Mouse (Mus musculus) hindbrain, postnatal 0 days (tissue): Measurements from ENCODE around the gene Pds5b. TPM values are rescaled to one million over a fixed set of nuclear protein-coding genes. Genes with fewer than 3 reads are reported as not detected.
"Not testable (repeated sequence)": the region's sequence is repeated elsewhere in the genome, so short reads cannot be mapped to it uniquely, and the experiment has no call there.

Source experiments
- ATAC-seq: fragments of 200-750 bp; cut with Nextera tagmentation; 2 replicates; pipeline ENCODE4 v1.8.0; 2017; ENCODE audit warnings: mild to moderate bottlenecking, moderate TSS enrichment, moderate library complexity
- DNase-seq: peaks from one replicate; pipeline ENCODE4 v3.0.0-alpha.2; 2015; ENCODE audit warnings: low spot score
- H3K27ac ChIP-seq: fragments of 300-500 bp; sonication (generic); 2 replicates; pipeline ENCODE4 v1.5.1; 2014; ENCODE audit warnings: mild to moderate bottlenecking
- H3K27me3 ChIP-seq: fragments of 300-500 bp; sonication (generic); 2 replicates; pipeline ENCODE4 v1.6.1; 2014; ENCODE audit warnings: low read length, mixed read lengths; ENCODE audit not compliant: insufficient read depth
- H3K36me3 ChIP-seq: fragments of 300-500 bp; sonication (generic); 2 replicates; pipeline ENCODE4 v1.6.1; 2014; ENCODE audit warnings: low read length, mixed read lengths; ENCODE audit not compliant: insufficient read depth
- H3K4me1 ChIP-seq: fragments of 300-500 bp; sonication (generic); 2 replicates; pipeline ENCODE4 v1.6.1; 2014; ENCODE audit warnings: antibody characterized with exemption, low read length, mixed read lengths; ENCODE audit not compliant: insufficient read depth
- H3K4me2 ChIP-seq: fragments of 300-500 bp; sonication (generic); 2 replicates; pipeline ENCODE4 v1.6.1; 2014; ENCODE audit warnings: low read depth, mild to moderate bottlenecking, low read length, moderate library complexity, mixed read lengths
- H3K4me3 ChIP-seq: fragments of 300-500 bp; sonication (generic); 2 replicates; pipeline ENCODE4 v1.5.1; 2014; ENCODE audit warnings: low read length
- H3K9ac ChIP-seq: fragments of 300-500 bp; sonication (generic); replicated peaks from 2 replicates; pipeline ENCODE4 v1.6.1; 2014; ENCODE audit warnings: mild to moderate bottlenecking, low read length, moderate library complexity, mixed read lengths
- H3K9me3 ChIP-seq: fragments of 300-500 bp; sonication (generic); 2 replicates; pipeline ENCODE4 v1.6.1; 2016; ENCODE audit warnings: low read length, mixed read lengths
- CTCF ChIP-seq: IDR thresholded peaks from 2 replicates; pipeline ENCODE4 v1.5.1; 2016; ENCODE audit warnings: antibody characterized with exemption, control low read depth, low read depth
- WGBS: fragments of 180-500 bp; shearing (Covaris S2); extraction: QIAGEN DNeasy Blood & Tissue Kit; methylation state at CpG from one replicate; pipeline ENCODE4 v1.1.7; 2014; 5-methylcytosine and 5-hydroxymethylcytosine counted together
- polyA plus RNA-seq: library from polyadenylated mRNA; unstranded; fragments of >200 nt; fragmentation: Nextera tagmentation; extraction: Ambion mirVana; gene quantifications from 2 replicates; pipeline ENCODE4 v1.2.1, GENCODE M21; 2015
- total RNA-seq: library from RNA; depleted of rRNA; stranded (reverse); fragments of >200 nt; gene quantifications from 2 replicates; pipeline ENCODE4 v1.2.3, GENCODE M21; 2014; rRNA removed

The Pds5b gene
- total RNA-seq (34.5 and 38.5 TPM in 2 replicates), polyA plus RNA-seq (19.4 and 19.8 TPM in 2 replicates)

- ATAC-seq: peak; percentile 98
- Histone ChIP-seq H3K4me3 (peak within 1 kb of the TSS; percentile 95), H3K9me3 (no peaks in the 10 kb centered on the region), H3K27me3 (no peaks in the 10 kb centered on the region), H3K36me3 (no peaks in the 10 kb centered on the region), H3K27ac (peak within 1 kb of the TSS; percentile 87), H3K9ac (peak within 1 kb of the TSS; percentile 93), H3K4me2 (peak within 1 kb of the TSS; percentile 61), H3K4me1 (no peaks in the 10 kb centered on the region)
- DNase-seq: peak; percentile 98
- 14% methylated on average over 49 of the region's 49 CpGs for WGBS
- TF ChIP-seq CTCF: peak; percentile 70
Observed at GRCm38 (mm10) chr5:150673153-150673835, at the start of gene Pds5b. Gene Pds5b (plus strand): TSS chr5:150673739.

- no peak for TF ChIP-seq CTCF
- Histone ChIP-seq H3K9ac (no peak overlapping the region), H3K27ac (no peak overlapping the region), H3K27me3 (no peaks in the 10 kb centered on the region), H3K4me3 (no peak overlapping the region), H3K36me3 (no peaks in the 10 kb centered on the region), H3K4me1 (no peaks in the 10 kb centered on the region), H3K4me2 (no peak overlapping the region), H3K9me3 (no peaks in the 10 kb centered on the region)
- ATAC-seq (no peak), DNase-seq (no peak)
- 89% methylated on average over 7 of the region's 7 CpGs for WGBS
Observed at GRCm38 (mm10) chr5:150625528-150625927, 48.0 kb upstream of the Pds5b start.

DNA sequence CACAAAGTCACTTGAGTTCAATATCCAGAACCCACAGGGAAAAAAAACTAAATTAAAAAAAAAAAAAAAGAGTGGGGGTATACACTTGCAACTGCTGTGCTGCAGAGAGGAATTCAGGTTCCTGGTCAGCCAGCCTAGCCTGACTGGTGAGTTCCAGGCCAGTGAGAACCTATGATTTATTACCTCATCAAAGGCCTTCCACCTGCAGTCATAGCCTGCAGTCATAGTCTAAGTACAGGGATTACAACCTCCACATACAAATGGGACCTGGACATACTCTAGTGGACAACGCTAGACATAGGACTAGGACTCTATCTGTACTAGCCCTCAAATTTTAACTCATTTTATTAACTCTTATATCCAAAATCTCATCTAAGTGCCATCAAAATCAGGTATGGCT lies 44.3 kb upstream of the Pds5b start:
- TF ChIP-seq CTCF: no peak

DNA sequence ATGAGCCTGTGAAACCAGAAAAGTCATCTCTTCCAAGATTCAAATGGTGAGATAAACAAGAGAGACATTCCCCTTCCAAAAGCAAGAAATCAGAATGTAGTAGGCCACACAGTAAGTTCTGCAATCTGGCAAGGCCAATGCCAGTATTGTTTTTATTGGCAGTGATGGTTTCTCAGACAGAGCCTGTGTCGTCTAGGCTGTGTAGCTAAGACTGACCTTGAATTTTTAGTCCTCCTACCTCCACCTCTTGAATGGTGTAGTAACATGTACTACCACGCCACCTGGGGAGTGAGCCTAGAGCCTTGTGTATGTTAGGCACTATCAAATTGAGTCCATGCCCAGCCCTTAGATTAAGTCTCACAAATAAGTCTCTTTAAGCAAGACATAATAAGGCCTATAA lies 43.8 kb upstream of the Pds5b start:
- Histone ChIP-seq H3K27me3 (no peaks in the 10 kb centered on the region), H3K4me2 (no peak overlapping the region), H3K9ac (no peak overlapping the region), H3K4me1 (no peaks in the 10 kb centered on the region), H3K36me3 (no peaks in the 10 kb centered on the region), H3K27ac (no peak overlapping the region), H3K9me3 (no peaks in the 10 kb centered on the region), H3K4me3 (no peak overlapping the region)
- ATAC-seq (no peak), DNase-seq (no peak)
- 83% methylated on average over 2 of the region's 2 CpGs for WGBS
- TF ChIP-seq CTCF: no peak

More for the DNA sequence above, 44.3 kb upstream of the Pds5b start:
- Histone ChIP-seq H3K27ac (no peak overlapping the region), H3K36me3 (no peaks in the 10 kb centered on the region), H3K4me2 (no peak overlapping the region), H3K9ac (no peak overlapping the region), H3K9me3 (no peaks in the 10 kb centered on the region), H3K4me1 (no peaks in the 10 kb centered on the region), H3K27me3 (no peaks in the 10 kb centered on the region), H3K4me3 (no peak overlapping the region)
- ATAC-seq: no peak
- WGBS: 100% methylated on average over 1 of the region's 1 CpGs
- no peak for DNase-seq

- Histone ChIP-seq H3K27me3 (no peaks in the 10 kb centered on the region), H3K4me2 (no peak overlapping the region), H3K4me1 (no peaks in the 10 kb centered on the region), H3K27ac (no peak overlapping the region), H3K9ac (no peak overlapping the region), H3K4me3 (no peak overlapping the region), H3K36me3 (peaks cover 3% of the 10 kb centered on the region; the same call in 1 of the 2 replicates), H3K9me3 (no peaks in the 10 kb centered on the region)
- 91% methylated on average over 3 of the region's 3 CpGs for WGBS
- TF ChIP-seq CTCF: no peak
- ATAC-seq (no peak), DNase-seq (no peak)
Observed at GRCm38 (mm10) chr5:150641440-150641839, 32.1 kb upstream of the Pds5b start.

DNA sequence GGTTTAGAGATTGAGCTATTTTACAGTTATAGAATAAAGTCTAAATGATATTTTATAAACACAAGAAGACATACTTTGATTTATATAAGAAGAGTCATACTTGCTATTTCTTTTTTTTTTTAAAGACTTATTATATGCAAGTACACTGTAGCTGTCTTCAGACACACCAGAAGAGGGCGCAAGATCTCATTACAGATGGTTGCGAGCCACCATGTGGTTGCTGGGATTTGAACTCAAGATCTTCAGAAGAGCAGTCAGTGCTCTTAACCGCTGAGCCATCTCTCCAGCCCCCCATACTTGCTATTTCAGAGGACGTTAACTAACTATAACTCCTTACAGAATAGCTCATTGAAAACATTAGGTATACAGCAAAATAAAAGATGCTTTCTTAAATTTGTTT lies 30.1 kb upstream of the Pds5b start:
- not testable (repeated sequence) for DNase-seq, H3K36me3 ChIP-seq, H3K4me1 ChIP-seq, ATAC-seq, H3K27ac ChIP-seq, H3K4me3 ChIP-seq, H3K9ac ChIP-seq, H3K9me3 ChIP-seq, H3K27me3 ChIP-seq, H3K4me2 ChIP-seq
- peak; percentile 24; the same call in 1 of the 2 replicates for TF ChIP-seq CTCF
- 97% methylated on average over 4 of the region's 4 CpGs for WGBS

GRCm38 (mm10) chr5:150644926-150645325 lies 28.6 kb upstream of the Pds5b start:
- no peak overlapping the region for H3K4me2 ChIP-seq
- no peak overlapping the region for H3K4me3 ChIP-seq
- no peaks in the 10 kb centered on the region for H3K27me3 ChIP-seq
- no peak for ATAC-seq
- no peak overlapping the region for H3K9ac ChIP-seq
- no peak for TF ChIP-seq CTCF
- H3K9me3 ChIP-seq: no peaks in the 10 kb centered on the region
- H3K36me3 ChIP-seq: peaks cover 3% of the 10 kb centered on the region; the same call in 1 of the 2 replicates
- H3K4me1 ChIP-seq: no peaks in the 10 kb centered on the region
- no peak for DNase-seq
- no peak overlapping the region for H3K27ac ChIP-seq
- WGBS: 94% methylated on average over 4 of the region's 4 CpGs
